20 mouse cellular contexts compared by ENCODE assay signal in the genomic region with DNA sequence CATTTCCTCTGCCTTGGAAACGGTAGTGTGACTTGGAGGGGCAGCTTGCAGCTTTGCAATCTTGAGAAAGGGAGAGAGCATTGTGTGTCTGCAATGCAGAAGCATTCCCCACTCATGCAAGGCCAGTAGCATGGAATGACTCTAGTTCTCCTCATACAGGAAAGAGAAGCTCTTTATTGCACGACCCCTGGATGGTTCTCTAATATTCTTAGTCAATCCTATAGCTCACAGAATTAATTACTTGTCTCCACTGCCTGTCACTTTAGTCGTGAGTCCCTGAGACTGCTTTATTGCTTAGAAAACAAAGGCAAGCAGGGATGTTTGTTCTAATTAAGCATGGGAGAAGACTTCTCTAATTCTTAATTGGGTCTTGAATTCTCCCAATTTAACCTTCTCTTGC.
"Had no signal": no experiment of that assay in that cellular context is flagged by ENCODE, and none has a peak within 500 bp of the region (broad histone marks: within the 10 kb centered on the region; RNA-seq: fewer than 3 reads in every experiment).

No protein-coding gene starts in this region.

- H3K9ac ChIP-seq: kidney, embryonic 15.5 days; limb, embryonic 13.5 days; liver, embryonic 12.5 days; liver, embryonic 15.5 days; lung, embryonic 15.5 days had no signal

- H3K27ac ChIP-seq: kidney, embryonic 15.5 days; limb, embryonic 10.5 days; limb, embryonic 13.5 days; liver, embryonic 12.5 days; liver, embryonic 15.5 days; lung, embryonic 15.5 days; stomach, postnatal 0 days had no signal

- H3K27me3 ChIP-seq: kidney, embryonic 15.5 days; limb, embryonic 13.5 days; liver, embryonic 12.5 days; liver, embryonic 15.5 days; lung, embryonic 15.5 days had no signal

- DNase-seq: kidney, adult 8-10 months; kidney, postnatal 10 days; kidney, postnatal 36 days; liver; lung, adult 18-20 months; lung, postnatal 10 days; lung, postnatal 36 days; midbrain, embryonic 14.5 days; right cerebral cortex, postnatal 4 days; thymus, adult 2 months; thymus, postnatal 14 days; thymus, postnatal 4 days had no signal

- H3K4me2 ChIP-seq: kidney, embryonic 15.5 days; limb, embryonic 13.5 days; liver, embryonic 12.5 days; liver, embryonic 15.5 days; lung, embryonic 15.5 days; midbrain, embryonic 11.5 days had no signal

- ATAC-seq: liver, embryonic 12.5 days had no signal

- H3K4me3 ChIP-seq: kidney, embryonic 15.5 days; limb, embryonic 10.5 days; limb, embryonic 13.5 days; liver, embryonic 12.5 days; liver, embryonic 15.5 days; lung, embryonic 15.5 days had no signal

- H3K36me3 ChIP-seq: kidney, embryonic 15.5 days; limb, embryonic 10.5 days; limb, embryonic 13.5 days; liver, embryonic 12.5 days; liver, embryonic 15.5 days; lung, embryonic 15.5 days had no signal

- H3K9me3 ChIP-seq: kidney, embryonic 15.5 days; limb, embryonic 10.5 days; limb, embryonic 13.5 days; liver, embryonic 12.5 days; liver, embryonic 15.5 days; lung, embryonic 15.5 days had no signal

- H3K4me1 ChIP-seq: kidney, embryonic 15.5 days; limb, embryonic 13.5 days; liver, embryonic 12.5 days; liver, embryonic 15.5 days; lung, embryonic 15.5 days had no signal
